In genomic region chr3:122362719-122363118, GRCm38 (mm10) we compare ENCODE assay signal across 17 mouse cellular contexts.
DNase-seq lines count a peak whose midpoint lies in the region; ATAC-seq and TF ChIP-seq lines count a peak whose summit lies in the region.
"Had no signal": no experiment of that assay in that cellular context is flagged by ENCODE, and none has a peak within 500 bp of the region (broad histone marks: within the 10 kb centered on the region; RNA-seq: fewer than 3 reads in every experiment).

No protein-coding gene starts in this region.

- TF ChIP-seq EP300 in lung, postnatal 0 days (IDR thresholded peaks at IDR 0.05), result no peak

- H3K9ac ChIP-seq in lung, postnatal 0 days (replicated peaks; ENCODE audit: low read depth), result no peak overlapping the region
- no peak overlapping the region for H3K9ac ChIP-seq in midbrain, embryonic 16.5 days (ENCODE audit: low read depth, low read length)
- H3K9ac ChIP-seq: forebrain, postnatal 0 days; neural tube, embryonic 12.5 days had no signal

- no peak overlapping the region for H3K27ac ChIP-seq in lung, postnatal 0 days (ENCODE audit: low read length)
- no peak overlapping the region for H3K27ac ChIP-seq in midbrain, embryonic 16.5 days (ENCODE audit: low read length)
- H3K27ac ChIP-seq: heart, adult 2 months; kidney, postnatal 0 days; macrophage; neural tube, embryonic 12.5 days had no signal

- H3K4me2 ChIP-seq in lung, postnatal 0 days (replicated peaks; ENCODE audit: low read depth, low read length), result no peak overlapping the region
- no peak overlapping the region for H3K4me2 ChIP-seq in midbrain, embryonic 16.5 days (ENCODE audit: low read length)
- H3K4me2 ChIP-seq: neural tube, embryonic 12.5 days had no signal

- no peak overlapping the region for H3K4me3 ChIP-seq in lung, postnatal 0 days (ENCODE audit: low read depth, low read length)
- H3K4me3 ChIP-seq in midbrain, embryonic 16.5 days (ENCODE audit: low read depth, low read length), result no peak overlapping the region
- H3K4me3 ChIP-seq: heart, adult 2 months; neural tube, embryonic 12.5 days had no signal

- peak; percentile 29 to 61 for DNase-seq in adrenal gland, adult (ENCODE audit: inconsistent age in 2 of 2, low spot score in 1 of 2)
- DNase-seq in adrenal gland, adult 18-20 months (ENCODE audit: low spot score in 2 of 2), result no peak
- DNase-seq in heart, adult 11 months, result peak; percentile 94
- DNase-seq in heart, adult 8-10 months (ENCODE audit: low spot score), result no peak
- no peak for DNase-seq in lung, postnatal 0 days (ENCODE audit: low spot score)
- no peak for DNase-seq in lung, postnatal 25 days (ENCODE audit: low spot score)
- peak; percentile 23 for DNase-seq in urinary bladder, postnatal 25 days (ENCODE audit: low spot score)
- DNase-seq: cerebellum, adult 18-20 months; forebrain, postnatal 0 days; liver; midbrain, embryonic 14.5 days; spleen, adult 18-20 months had no signal

- TF ChIP-seq CTCF in lung, postnatal 0 days (IDR thresholded peaks at IDR 0.05), result no peak

- 0 out of 2 replicates have a peak, but pooled peaks have one; percentile 16 for ATAC-seq in lung, postnatal 0 days
- ATAC-seq in midbrain, embryonic 16.5 days, result no peak
- ATAC-seq: forebrain, postnatal 0 days had no signal

- no peaks in the 10 kb centered on the region for H3K36me3 ChIP-seq in lung, postnatal 0 days (ENCODE audit: insufficient read depth, low read length)
- no peaks in the 10 kb centered on the region for H3K36me3 ChIP-seq in midbrain, embryonic 16.5 days (ENCODE audit: control insufficient read depth, insufficient read depth, low read length)
- H3K36me3 ChIP-seq: neural tube, embryonic 12.5 days had no signal

- no peaks in the 10 kb centered on the region for H3K9me3 ChIP-seq in lung, postnatal 0 days (ENCODE audit: low read length)
- no peaks in the 10 kb centered on the region for H3K9me3 ChIP-seq in midbrain, embryonic 16.5 days (replicated peaks; ENCODE audit: control insufficient read depth, low read length, poor library complexity, severe bottlenecking)
- H3K9me3 ChIP-seq: neural tube, embryonic 12.5 days had no signal

- no peaks in the 10 kb centered on the region for H3K27me3 ChIP-seq in lung, postnatal 0 days (replicated peaks; ENCODE audit: insufficient read depth, low read length)
- H3K27me3 ChIP-seq in midbrain, embryonic 16.5 days (ENCODE audit: control insufficient read depth, insufficient read depth, low read depth, low read length), result no peaks in the 10 kb centered on the region
- H3K27me3 ChIP-seq: neural tube, embryonic 12.5 days had no signal

- 25% methylated on average over 2 of the region's 2 CpGs for WGBS in lung, postnatal 0 days
- WGBS in midbrain, embryonic 16.5 days, result 54% methylated on average over 2 of the region's 2 CpGs

- 0 out of 2 replicates have a peak, but pooled peaks cover 8% of the 10 kb centered on the region for H3K4me1 ChIP-seq in lung, postnatal 0 days (ENCODE audit: insufficient read depth, low read depth, low read length)
- peaks cover 9% of the 10 kb centered on the region for H3K4me1 ChIP-seq in midbrain, embryonic 16.5 days (ENCODE audit: control insufficient read depth, insufficient read depth, low read length)

Comparison
In these comparisons a context has a peak if more than half of its experiments do, and no peak if none do; other contexts are left out.
1. DNase-seq: peak in adrenal gland, adult (2 of 2), heart, adult 11 months (single experiment) and urinary bladder, postnatal 25 days (single experiment); none in adrenal gland, adult 18-20 months (0 of 2), heart, adult 8-10 months (single experiment), lung, postnatal 0 days (single experiment) and lung, postnatal 25 days (single experiment).